Mouse (Mus musculus) forebrain, embryonic 14.5 days (tissue): ENCODE data around the gene Mid1ip1. TPM values are rescaled to one million over a fixed set of nuclear protein-coding genes. Genes with fewer than 3 reads are reported as not detected.
A peak's percentile ranks its signal among the peaks of the same experiment; 100 is the strongest.

ENCODE experiments used
- ATAC-seq: fragments of 200-750 bp; cut with Nextera tagmentation; 2 replicates; pipeline ENCODE4 v1.8.0; 2017; ENCODE audit warnings: mild to moderate bottlenecking, moderate library complexity
- DNase-seq: peaks from one replicate; pipeline ENCODE4 v3.0.0-alpha.2; 2015; ENCODE audit warnings: low spot score
- H3K27ac ChIP-seq: fragments of 300-500 bp; sonication (generic); 2 replicates; pipeline ENCODE4 v1.5.1; 2014; ENCODE audit warnings: low read depth, mild to moderate bottlenecking, control low read depth, low read length, moderate library complexity
- H3K27me3 ChIP-seq: fragments of 300-500 bp; sonication (generic); replicated peaks from 2 replicates; pipeline ENCODE4 v1.6.1; 2014; ENCODE audit warnings: low read length, control low read depth, mixed read lengths; ENCODE audit not compliant: control insufficient read depth, insufficient read depth
- H3K36me3 ChIP-seq: fragments of 300-500 bp; sonication (generic); 2 replicates; pipeline ENCODE4 v1.6.1; 2014; ENCODE audit warnings: low read length, control low read depth; ENCODE audit not compliant: control insufficient read depth, insufficient read depth
- H3K4me1 ChIP-seq: fragments of 300-500 bp; sonication (generic); 2 replicates; pipeline ENCODE4 v1.6.1; 2014; ENCODE audit warnings: antibody characterized with exemption, low read length, control low read depth; ENCODE audit not compliant: control insufficient read depth, insufficient read depth
- H3K4me2 ChIP-seq: fragments of 300-500 bp; sonication (generic); 2 replicates; pipeline ENCODE4 v1.6.1; 2014; ENCODE audit warnings: mild to moderate bottlenecking, control low read depth, low read length
- H3K4me3 ChIP-seq: fragments of 300-500 bp; sonication (generic); 2 replicates; pipeline ENCODE4 v1.5.1; 2014; ENCODE audit warnings: low read depth, low read length, control low read depth
- H3K9ac ChIP-seq: fragments of 300-500 bp; sonication (generic); 2 replicates; pipeline ENCODE4 v1.6.1; 2014; ENCODE audit warnings: mild to moderate bottlenecking, low read length, control low read depth, moderate library complexity
- H3K9me3 ChIP-seq: fragments of 300-500 bp; sonication (generic); replicated peaks from 2 replicates; pipeline ENCODE4 v1.6.1; 2016; ENCODE audit warnings: low read length, control low read depth, mixed read lengths; ENCODE audit not compliant: control insufficient read depth
- WGBS: fragments of 180-500 bp; shearing (Covaris S2); extraction: QIAGEN DNeasy Blood & Tissue Kit; methylation state at CpG from one replicate; pipeline ENCODE4 v1.1.7; 2014; 5-methylcytosine and 5-hydroxymethylcytosine counted together
- polyA plus RNA-seq: library from polyadenylated mRNA; unstranded; fragments of >200 nt; fragmentation: Nextera tagmentation; extraction: Ambion mirVana; gene quantifications from 2 replicates; pipeline ENCODE4 v1.2.1, GENCODE M21; 2014

Gene Mid1ip1
- 57.7 and 73.6 TPM in 2 replicates for polyA plus RNA-seq

DNA sequence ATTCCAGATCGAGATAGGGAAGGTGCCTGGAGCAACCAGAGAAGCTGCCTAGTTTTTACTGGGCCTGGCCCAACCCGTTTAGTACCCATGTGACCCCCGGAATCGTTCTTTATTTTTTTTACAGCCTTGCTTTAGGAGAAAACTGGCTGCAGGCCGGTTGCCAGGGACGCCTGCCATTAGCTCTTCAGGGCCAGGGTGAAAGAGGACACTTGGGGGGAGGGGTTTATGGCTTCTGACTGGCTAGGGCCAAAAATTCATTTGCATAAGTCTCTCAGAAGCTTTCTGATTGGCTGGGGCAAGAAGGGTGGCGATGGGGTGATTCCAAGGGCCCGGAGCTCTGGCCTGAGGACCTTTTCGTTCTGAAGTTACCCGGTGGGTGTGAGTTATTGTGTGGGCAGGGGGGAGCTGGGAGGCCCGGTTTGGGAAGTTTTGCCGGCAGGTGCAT lies at the start of gene Mid1ip1:
Gene Mid1ip1 (plus strand): TSS at position 318 of the 445 bp plus-strand sequence.
- H3K4me1 ChIP-seq, result no peaks in the 10 kb centered on the region
- H3K4me3 ChIP-seq, result no peak within 1 kb of the TSS
- H3K9me3 ChIP-seq, result no peaks in the 10 kb centered on the region
- peak within 1 kb of the TSS; percentile 21; the same call in 1 of the 2 replicates for H3K27ac ChIP-seq
- WGBS, result 23% methylated on average over 12 of the region's 12 CpGs
- peak within 1 kb of the TSS; percentile 33 for H3K4me2 ChIP-seq
- H3K36me3 ChIP-seq, result no peaks in the 10 kb centered on the region
- H3K9ac ChIP-seq, result no peak within 1 kb of the TSS
- H3K27me3 ChIP-seq, result no peaks in the 10 kb centered on the region
- ATAC-seq, result peak; percentile 18; the same call in 1 of the 2 replicates
- peak; percentile 86 for DNase-seq

DNA sequence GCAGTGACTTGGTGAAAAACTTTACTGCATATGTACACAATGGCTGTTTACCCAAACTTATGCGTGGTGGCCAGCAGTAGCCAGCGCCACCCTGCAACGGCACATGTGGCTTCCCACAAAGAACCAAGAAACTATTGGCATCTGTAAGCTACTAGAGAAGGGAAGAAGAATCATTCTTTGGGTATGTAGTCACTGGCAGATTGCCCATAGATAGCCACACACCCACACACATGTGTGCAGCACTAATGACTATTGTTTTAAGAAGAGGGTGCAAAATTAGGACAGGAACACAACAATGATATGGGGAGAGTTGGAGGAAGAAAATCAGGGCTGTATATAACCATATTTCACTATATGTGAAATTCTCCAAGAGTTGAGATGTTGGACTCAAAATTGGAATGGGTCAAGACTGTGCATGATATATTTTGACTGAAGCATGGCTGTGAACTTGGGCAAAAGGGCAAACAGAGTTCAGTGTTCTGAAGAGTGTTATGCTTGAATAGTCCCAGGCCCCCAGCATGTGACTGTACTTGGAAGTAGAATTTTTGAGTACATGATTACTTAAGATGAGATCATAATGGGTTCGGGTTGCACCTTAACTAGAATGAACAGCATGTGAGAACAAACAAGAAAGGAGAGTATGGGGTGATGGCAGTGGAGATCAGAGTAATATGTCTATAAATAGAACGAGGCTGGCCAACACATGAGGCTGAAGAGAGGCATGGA lies 20.2 kb upstream of the Mid1ip1 start:
- H3K9ac ChIP-seq, result no peak overlapping the region
- H3K36me3 ChIP-seq, result no peaks in the 10 kb centered on the region
- ATAC-seq (no peak), DNase-seq (no peak)
- no peaks in the 10 kb centered on the region for H3K4me1 ChIP-seq
- H3K4me3 ChIP-seq, result no peak overlapping the region
- 86% methylated on average over 5 of the region's 5 CpGs for WGBS
- no peaks in the 10 kb centered on the region for H3K27me3 ChIP-seq
- no peak overlapping the region for H3K4me2 ChIP-seq
- no peak overlapping the region for H3K27ac ChIP-seq
- H3K9me3 ChIP-seq, result no peaks in the 10 kb centered on the region

DNA sequence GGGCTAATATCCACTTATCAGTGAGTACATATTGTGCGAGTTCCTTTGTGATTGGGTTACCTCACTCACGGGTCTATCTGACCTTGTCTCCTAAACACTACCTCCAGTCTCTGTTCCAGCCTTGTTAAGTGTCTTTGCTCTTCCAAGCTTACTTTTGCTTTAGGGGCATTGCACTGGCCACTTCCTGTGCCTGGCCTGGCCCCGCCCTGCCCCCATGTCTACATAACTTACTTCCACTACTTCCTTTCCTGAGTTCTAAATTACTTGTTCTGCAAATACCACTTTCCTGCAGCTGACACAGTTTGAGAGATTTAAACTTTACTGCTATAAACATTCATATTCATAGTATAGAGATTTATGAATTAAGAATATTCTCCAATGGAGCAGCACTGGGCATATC lies 8.1 kb upstream of the Mid1ip1 start:
- H3K27ac ChIP-seq, result no peak overlapping the region
- DNase-seq, result no peak
- H3K4me1 ChIP-seq, result no peaks in the 10 kb centered on the region
- no peaks in the 10 kb centered on the region for H3K36me3 ChIP-seq
- no peak overlapping the region for H3K4me2 ChIP-seq
- H3K27me3 ChIP-seq, result no peaks in the 10 kb centered on the region
- no peaks in the 10 kb centered on the region for H3K9me3 ChIP-seq
- no peak overlapping the region for H3K4me3 ChIP-seq
- H3K9ac ChIP-seq, result no peak overlapping the region
- WGBS, result 86% methylated on average over 3 of the region's 3 CpGs
- no peak for ATAC-seq

DNA sequence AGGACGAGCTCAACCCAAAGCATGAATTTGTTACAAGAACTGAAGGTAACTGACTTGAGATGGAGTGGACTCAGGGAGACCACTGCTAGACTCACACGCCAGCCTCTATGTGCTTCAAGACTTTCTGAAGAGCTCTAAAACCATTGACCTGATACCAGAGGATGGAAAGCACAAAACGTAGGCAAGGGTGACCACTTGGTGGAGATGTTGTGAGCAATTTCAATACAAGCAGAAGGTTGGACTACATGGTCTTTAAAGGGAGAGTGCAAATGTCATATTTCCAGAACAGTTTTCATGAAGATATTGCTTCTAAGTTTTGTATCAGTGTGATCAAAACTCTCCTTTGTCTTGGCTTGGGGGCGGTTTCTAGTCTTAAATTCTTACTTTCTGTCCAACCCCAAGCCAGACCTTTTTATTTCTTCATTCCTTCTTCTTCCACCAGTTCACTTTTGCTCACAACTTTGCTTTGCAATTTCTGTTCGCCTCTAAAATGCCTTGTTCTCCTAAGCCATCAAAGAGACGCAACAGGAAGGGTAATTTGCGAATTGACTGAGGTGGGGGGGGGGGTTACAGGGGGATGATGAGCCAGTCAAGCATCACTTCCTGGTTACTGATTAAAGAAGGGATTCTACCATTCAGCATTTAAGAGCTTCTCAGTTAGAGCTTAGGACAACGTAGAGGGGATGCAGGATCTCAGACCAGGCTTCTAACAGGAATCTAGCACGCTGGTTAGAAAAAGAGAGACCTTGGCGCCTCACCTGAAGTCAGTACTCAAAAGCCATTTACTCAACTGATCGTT lies 775 bp upstream of the Mid1ip1 start:
- 47% methylated on average over 11 of the region's 11 CpGs for WGBS
- DNase-seq, result no peak
- no peak overlapping the region for H3K27ac ChIP-seq

DNA sequence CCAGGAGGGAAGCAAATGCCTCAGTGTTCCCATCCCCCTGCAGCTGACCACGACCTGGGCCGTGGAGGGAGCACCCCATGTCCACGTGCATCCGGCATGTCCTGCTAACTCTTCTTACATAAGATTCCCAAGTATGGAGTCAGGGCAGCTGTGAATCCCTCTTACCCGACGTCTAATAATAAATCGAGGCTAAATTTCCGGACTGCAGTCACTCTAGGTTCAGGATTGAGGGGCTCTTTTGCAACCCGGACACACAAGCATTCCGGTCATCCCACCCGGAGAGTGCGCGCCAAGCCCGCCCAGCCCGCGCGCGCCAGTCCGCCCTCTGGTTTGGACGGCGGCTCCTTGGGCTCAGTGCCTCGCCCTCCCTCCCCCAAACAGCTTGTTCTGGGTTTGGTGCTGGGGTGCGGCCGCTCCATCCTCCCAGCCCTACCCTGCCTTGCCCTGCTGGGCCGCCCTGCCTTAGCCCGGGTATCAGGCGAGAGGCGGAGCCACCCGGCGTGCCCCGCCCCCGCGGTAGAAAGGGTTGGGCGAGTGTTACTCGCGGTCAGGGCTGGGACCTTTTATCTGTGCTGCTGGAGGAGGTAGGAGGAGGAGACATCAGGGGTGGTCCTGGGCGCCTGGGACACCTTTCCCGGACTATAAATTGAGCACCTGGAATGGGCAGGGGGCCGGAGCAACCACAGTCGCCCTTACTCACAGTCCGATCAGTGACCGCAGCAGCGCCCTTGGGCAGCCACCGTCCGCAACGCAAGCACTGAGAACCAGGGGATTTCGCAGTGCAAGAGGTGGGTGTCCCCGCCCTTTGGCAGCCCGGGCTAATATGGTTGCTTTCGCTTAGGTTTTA lies 2.3 kb downstream of the Mid1ip1 start:
- Histone ChIP-seq H3K27ac (peak overlapping the region; percentile 83), H3K4me1 (no peaks in the 10 kb centered on the region), H3K36me3 (no peaks in the 10 kb centered on the region), H3K4me3 (peak overlapping the region; percentile 53), H3K9ac (peak overlapping the region; percentile 82), H3K9me3 (no peaks in the 10 kb centered on the region), H3K4me2 (peak overlapping the region; percentile 58), H3K27me3 (no peaks in the 10 kb centered on the region)
- ATAC-seq (peak; percentile 87), DNase-seq (peak; percentile 75)
- 26% methylated on average over 50 of the region's 50 CpGs for WGBS

More for the DNA sequence above, 775 bp upstream of the Mid1ip1 start:
- no peaks in the 10 kb centered on the region for H3K27me3 ChIP-seq
- no peak overlapping the region for H3K9ac ChIP-seq
- ATAC-seq, result no peak
- no peaks in the 10 kb centered on the region for H3K4me1 ChIP-seq
- H3K36me3 ChIP-seq, result no peaks in the 10 kb centered on the region
- H3K4me2 ChIP-seq, result peak overlapping the region; percentile 33
- no peak overlapping the region for H3K4me3 ChIP-seq
- no peaks in the 10 kb centered on the region for H3K9me3 ChIP-seq

DNA sequence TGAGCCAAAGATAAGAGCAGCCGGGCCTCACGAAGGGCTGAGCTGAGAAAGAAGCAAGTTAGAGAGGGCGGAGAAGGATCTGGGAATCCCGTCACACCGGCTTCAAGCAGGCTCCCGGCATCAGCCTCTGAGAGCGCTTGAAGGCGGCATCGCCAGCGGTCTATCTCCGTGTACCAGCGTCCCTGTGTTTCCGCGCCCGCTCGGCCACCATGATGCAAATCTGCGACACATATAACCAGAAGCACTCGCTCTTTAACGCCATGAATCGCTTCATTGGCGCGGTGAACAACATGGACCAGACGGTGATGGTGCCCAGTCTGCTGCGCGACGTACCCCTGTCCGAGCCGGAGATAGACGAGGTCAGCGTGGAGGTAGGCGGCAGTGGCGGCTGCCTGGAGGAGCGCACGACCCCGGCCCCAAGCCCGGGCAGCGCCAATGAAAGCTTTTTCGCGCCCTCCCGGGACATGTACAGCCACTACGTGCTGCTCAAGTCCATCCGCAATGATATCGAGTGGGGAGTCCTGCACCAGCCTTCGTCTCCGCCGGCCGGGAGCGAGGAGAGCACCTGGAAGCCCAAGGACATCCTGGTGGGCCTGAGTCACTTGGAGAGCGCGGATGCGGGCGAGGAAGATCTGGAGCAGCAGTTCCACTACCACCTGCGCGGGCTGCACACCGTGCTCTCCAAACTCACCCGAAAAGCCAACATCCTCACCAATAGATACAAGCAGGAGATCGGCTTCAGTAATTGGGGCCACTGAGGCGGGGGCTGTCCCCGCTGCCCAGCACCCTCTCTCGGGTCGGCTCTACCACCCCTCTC lies 3.4 kb downstream of the Mid1ip1 start:
- H3K4me3 ChIP-seq, result peak overlapping the region; percentile 53
- no peaks in the 10 kb centered on the region for H3K4me1 ChIP-seq
- H3K27ac ChIP-seq, result peak overlapping the region; percentile 83
- no peaks in the 10 kb centered on the region for H3K27me3 ChIP-seq
- ATAC-seq (peak; percentile 19), DNase-seq (peak; percentile 55)
- no peaks in the 10 kb centered on the region for H3K9me3 ChIP-seq
- H3K9ac ChIP-seq, result peak overlapping the region; percentile 82
- peak overlapping the region; percentile 58 for H3K4me2 ChIP-seq
- H3K36me3 ChIP-seq, result no peaks in the 10 kb centered on the region
- WGBS, result 31% methylated on average over 61 of the region's 61 CpGs

DNA sequence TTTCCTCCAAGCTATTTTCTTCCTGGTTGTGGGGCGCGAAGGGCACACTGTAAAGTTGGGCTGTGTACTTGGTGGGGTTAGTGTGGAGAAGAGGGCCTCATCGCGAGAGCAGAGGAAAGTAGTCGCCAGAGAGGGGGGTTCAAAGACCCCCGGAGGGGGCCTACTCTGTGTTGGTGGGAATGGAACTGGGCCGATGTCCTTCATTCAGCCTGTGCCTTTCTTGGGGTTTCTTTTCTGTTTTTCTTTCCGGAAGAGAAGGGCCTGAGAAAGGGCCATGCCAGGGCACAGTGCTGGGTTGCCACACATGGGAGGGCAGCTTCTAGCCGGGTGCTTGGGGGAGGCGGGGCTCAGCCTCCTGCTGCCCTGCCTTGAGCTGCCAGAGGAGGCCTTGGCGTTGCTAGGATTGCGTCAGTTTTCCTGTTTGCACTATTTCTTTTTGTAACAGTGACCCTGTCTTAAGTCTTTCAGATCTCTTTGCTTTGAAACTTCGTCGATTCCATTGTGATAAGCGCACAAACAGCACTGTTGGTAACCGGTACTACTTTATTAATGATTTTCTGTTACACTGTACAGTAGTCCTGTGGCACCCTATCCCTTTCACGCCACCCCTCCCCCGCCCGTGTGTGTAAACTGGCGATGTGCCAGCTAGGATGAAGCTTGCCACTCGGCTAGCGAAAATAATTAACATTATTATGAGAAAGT lies 4.2 kb downstream of the Mid1ip1 start:
- peak; percentile 86 for ATAC-seq

More for the DNA sequence above, 4.2 kb downstream of the Mid1ip1 start:
- H3K27ac ChIP-seq, result peak overlapping the region; percentile 83
- H3K4me2 ChIP-seq, result peak overlapping the region; percentile 58
- H3K9me3 ChIP-seq, result no peaks in the 10 kb centered on the region
- DNase-seq, result peak; percentile 74
- H3K27me3 ChIP-seq, result no peaks in the 10 kb centered on the region
- no peaks in the 10 kb centered on the region for H3K36me3 ChIP-seq
- peak overlapping the region; percentile 53 for H3K4me3 ChIP-seq
- no peaks in the 10 kb centered on the region for H3K4me1 ChIP-seq
- H3K9ac ChIP-seq, result peak overlapping the region; percentile 82
- WGBS, result 24% methylated on average over 22 of the region's 22 CpGs
